Mouse (Mus musculus) heart, postnatal 10 days (tissue): ENCODE data around the gene Rnase1. TPM values are rescaled to one million over a fixed set of nuclear protein-coding genes. Genes with fewer than 3 reads are reported as not detected.

ENCODE experiments used
- DNase-seq, 2 experiments: peaks; one replicate each; pipeline ENCODE4 v3.0.0; 2021
- intact Hi-C: fragments of 180-260 bp; cut with DNase I; formaldehyde crosslinking; loops from one replicate; pipeline ENCODE4 v1.15.1; 2025
- total RNA-seq, 2 experiments: library from RNA; stranded (reverse); gene quantifications; 2 replicates each; pipeline ENCODE4 v1.2.3; 2021

Gene Rnase1
- total RNA-seq, 2 experiments from 2014 or later: 0.52 to 0.72 TPM

- no peak for DNase-seq
- intact Hi-C loops: no loop called here
Observed at GRCm38 (mm10) chr14:51142568-51142967, 4.0 kb downstream of the Rnase1 start.

- DNase-seq: no peak
Observed at GRCm38 (mm10) chr14:51142119-51142518, 4.5 kb downstream of the Rnase1 start.

DNA sequence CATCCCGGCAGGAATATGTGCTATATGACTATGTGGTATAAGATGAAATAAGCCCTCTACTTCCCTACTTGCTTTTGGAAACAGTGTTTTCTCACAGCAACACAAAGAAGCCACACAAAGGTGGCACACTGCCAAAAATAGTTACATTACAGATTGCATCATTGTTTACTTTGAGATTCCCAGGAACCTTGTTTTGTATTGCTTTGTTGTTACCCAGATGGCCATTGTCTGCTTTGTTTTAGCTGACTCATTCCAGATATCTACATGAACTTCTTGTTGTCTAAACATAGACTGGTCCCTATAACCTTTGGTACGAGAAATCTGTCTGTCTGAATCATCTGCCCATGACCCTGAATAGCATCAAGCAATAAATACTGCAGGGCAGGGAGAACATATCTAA is 6.2 kb downstream of the Rnase1 start:
- no peak for DNase-seq
- intact Hi-C loops: no loop called here

More at GRCm38 (mm10) chr14:51142119-51142518, 4.5 kb downstream of the Rnase1 start:
- intact Hi-C loops: no loop called here

- intact Hi-C loops: no loop called here
Observed at GRCm38 (mm10) chr14:51132372-51132771, 14.2 kb downstream of the Rnase1 start.

GRCm38 (mm10) chr14:51131086-51131815 is 15.3 kb downstream of the Rnase1 start:
- intact Hi-C loops: no loop called here
- no peak for DNase-seq

More at GRCm38 (mm10) chr14:51132372-51132771, 14.2 kb downstream of the Rnase1 start:
- DNase-seq: no peak

GRCm38 (mm10) chr14:51130315-51130940 is 16.2 kb downstream of the Rnase1 start:
- intact Hi-C loops: no loop called here
- DNase-seq: no peak

- intact Hi-C loops: no loop called here
Observed at GRCm38 (mm10) chr14:51129624-51129975, 17.0 kb downstream of the Rnase1 start.

GRCm38 (mm10) chr14:51128775-51129623 is 17.6 kb downstream of the Rnase1 start:
- DNase-seq: no peak
- intact Hi-C loops: no loop called here

More at GRCm38 (mm10) chr14:51129624-51129975, 17.0 kb downstream of the Rnase1 start:
- DNase-seq: no peak

DNA sequence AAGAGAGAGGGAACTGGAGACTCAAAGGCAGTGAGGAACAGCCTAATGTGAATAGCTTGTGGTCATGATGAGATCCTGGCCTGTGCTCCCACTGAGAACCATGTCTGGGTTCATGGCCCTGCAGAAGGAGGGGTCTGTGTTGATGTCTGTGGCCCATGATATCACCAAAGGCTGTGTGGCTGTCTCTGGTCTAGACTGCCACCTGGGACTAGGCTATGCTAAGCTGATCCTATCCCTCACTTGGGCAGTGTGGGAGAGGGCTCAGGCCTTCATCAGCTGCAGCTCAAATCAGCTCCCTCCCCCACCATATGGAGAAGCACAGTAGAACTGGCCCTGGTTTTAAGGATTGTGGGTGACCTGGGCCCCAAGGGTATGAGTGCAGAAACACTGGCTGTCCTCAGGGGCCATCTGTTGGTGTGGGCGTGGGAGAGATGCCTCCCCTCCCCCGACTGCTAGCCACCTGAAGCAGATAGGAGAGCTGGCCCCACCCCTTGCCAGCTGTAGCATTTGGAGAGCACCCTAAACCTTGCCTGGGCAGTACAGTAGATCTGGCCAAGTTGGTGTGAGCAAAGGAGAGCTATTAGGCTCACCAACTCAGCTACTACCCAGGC is 18.8 kb downstream of the Rnase1 start:
- intact Hi-C loops: no loop called here

GRCm38 (mm10) chr14:51125684-51126083 is 20.9 kb downstream of the Rnase1 start:
- intact Hi-C loops: no loop called here
- DNase-seq: no peak

More for the DNA sequence above, 18.8 kb downstream of the Rnase1 start:
- DNase-seq: no peak

DNA sequence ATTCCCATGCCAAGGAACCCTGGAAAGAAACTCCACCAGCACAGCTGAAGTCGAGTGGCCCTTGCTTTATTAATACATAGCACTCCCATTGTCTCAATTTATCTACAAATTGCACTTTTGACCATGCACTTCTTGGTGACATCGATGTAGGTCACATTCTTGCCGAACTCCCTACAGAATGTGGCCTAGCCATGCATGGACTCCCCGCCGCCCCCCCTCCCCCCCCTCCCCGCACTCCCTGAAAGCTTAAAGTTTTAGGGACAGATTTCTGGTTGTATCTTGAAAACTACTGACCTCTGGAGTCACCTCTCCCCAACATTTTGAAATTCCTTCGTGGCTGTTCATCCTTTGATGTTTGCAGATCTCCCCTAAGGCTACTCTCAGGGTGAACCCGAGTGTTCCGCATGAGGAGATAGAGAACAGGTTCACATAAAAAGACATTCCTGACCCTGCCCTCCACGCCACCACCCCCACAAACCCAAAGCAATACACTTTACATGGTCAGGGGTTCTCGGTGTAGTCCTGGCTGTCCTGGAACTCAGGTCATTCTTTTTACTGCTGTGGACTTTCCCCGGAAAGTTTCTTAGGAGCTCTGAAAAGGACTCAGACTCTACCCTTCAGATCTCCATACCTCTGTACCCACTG is 32.5 kb downstream of the Rnase1 start, which contains the start of gene Eddm3b:
Gene Eddm3b (plus strand): TSS at position 511 of the 645 bp plus-strand sequence.
- intact Hi-C loops: no loop called here

GRCm38 (mm10) chr14:51113476-51113875 is 33.1 kb downstream of the Rnase1 start:
- intact Hi-C loops: no loop called here
- DNase-seq: no peak

More for the DNA sequence above, 32.5 kb downstream of the Rnase1 start, which contains the start of gene Eddm3b:
- DNase-seq: no peak

DNA sequence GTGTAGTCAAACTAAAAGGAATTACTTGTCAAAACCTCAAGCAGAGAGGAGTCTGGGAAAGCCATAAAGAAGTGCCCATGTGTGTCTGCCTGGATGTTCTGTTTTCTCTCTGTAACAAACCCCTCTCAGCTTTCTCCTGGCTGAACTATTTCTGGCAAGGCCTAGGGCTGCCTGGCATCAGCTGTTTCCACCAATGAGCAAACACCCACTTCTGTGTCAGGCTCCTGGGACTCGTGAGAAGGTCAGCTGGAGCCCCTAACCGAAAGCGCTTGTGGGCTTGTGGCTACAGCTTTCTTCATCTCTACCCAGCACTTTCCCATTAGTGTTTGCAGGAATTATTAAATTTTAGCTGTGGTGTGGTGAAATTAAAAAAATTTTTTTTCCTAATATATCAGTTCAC is 34.6 kb downstream of the Rnase1 start:
- intact Hi-C loops: no loop called here
- peak; percentile 68 to 72 for DNase-seq

DNA sequence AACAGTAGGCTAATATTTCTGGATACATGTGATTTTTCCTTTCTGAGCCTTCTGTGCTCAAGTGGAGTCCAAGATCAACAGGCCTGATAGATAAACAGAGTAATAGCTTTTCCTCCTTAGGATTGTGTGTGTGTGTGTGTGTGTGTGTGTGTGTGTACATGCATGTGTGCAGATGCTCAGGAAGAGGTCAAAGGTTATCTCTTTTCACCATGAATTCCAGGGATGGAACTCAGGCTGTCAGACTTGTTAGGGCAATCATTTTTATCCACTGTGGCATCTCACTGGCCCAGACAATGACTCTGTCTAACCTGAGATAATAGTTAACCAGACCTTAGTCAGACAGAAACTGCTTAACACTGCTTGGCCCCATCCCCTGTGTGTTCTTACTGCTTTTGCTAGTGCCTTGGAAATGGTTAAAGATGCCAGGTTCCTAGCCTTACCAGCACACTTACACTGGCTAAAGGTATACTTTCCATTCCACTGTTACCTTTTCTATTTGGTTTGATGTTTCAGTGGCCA is 40.1 kb downstream of the Rnase1 start:
- intact Hi-C loops: no loop called here
- no peak for DNase-seq

DNA sequence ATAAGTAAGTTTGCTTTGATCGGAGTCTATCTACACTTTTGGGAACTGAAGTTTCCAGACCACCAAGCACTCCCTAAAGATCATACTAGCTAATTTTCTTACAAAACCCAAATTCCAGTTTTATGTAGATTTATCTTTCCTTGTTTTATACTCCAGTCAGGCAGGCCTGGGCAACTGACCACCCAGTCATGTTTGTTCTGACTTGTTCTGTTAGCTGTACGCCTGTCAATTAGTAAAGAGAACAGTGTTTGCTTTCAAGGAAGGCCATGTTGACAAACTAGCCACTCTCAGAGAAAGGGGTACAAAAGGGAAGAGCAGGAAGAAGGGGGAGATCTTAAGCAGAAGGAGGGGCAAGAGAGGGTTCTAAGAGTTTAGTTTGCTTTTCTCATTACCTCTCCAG is 42.2 kb downstream of the Rnase1 start:
- intact Hi-C loops: loop anchor here (2.0 kb wide), 1 partner anchor 378 kb away; no protein-coding TSS in a partner anchor
- no peak for DNase-seq

- DNase-seq: peak; percentile 72 to 80
- intact Hi-C loops: loop anchor here (1.0 to 2.0 kb wide), 3 partner anchors 74 to 243 kb away; no protein-coding TSS in a partner anchor
Observed at GRCm38 (mm10) chr14:51103217-51103616, 43.4 kb downstream of the Rnase1 start.

GRCm38 (mm10) chr14:51101284-51101683 is 45.3 kb downstream of the Rnase1 start:
- intact Hi-C loops: no loop called here
- DNase-seq: no peak

DNA sequence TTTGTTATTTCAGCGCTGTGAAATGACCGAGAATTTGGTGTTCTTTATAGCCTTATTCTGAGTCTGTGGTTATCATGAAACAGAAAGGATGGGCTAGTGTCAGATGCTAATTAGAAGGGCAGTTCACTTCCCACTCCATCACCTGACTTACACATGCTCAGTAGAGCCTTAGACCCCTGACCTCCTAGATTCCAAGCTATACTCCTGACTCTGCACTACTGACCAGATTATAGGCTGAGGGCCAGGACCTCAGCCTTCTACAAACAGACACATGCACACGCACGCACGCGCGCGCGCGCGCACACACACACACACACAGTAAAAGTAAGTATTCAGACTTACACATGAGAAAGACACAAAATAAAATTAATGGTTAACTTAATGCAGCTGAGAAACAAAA is 47.7 kb downstream of the Rnase1 start:
- intact Hi-C loops: loop anchor here (2.0 kb wide), 2 partner anchors 74 to 300 kb away; no protein-coding TSS in a partner anchor
- DNase-seq: no peak

DNA sequence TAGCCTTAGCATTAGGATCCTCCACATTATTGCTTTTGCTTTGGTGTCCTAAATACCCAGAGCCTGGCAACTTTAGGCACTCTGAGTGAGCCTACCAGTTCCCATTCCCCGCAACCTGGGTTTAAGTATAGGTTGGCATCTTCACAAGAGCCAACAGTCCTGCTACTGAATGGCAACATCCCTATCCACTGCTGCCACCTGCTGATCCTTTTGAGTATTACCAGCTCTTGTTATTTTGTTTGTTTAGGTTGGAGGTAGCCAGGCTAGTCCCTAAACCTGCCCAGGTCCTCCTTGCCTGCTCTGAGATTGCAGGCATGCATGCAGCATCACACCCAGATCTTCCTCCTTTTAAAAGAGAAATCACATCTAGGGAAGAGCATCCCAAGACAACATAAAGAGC is 48.3 kb downstream of the Rnase1 start:
- intact Hi-C loops: loop anchor here (2.0 kb wide), 2 partner anchors 73 to 299 kb away; no protein-coding TSS in a partner anchor
- peak; percentile 83 to 88 for DNase-seq
